Mouse (Mus musculus): Measurements from ENCODE around the gene Slc25a44. TPM values are rescaled to one million over a fixed set of nuclear protein-coding genes. Genes with fewer than 3 reads are reported as not detected.

Slc25a44 gene
- polyA plus RNA-seq (2015; fragmentation: Nextera tagmentation; extraction: Ambion mirVana), result 21.7 and 22.2 TPM in 2 replicates

GRCm38 (mm10) chr3:88424605-88425329, at the start of gene Slc25a44:
Slc25a44 (minus strand) TSS chr3:88425139.
- Histone ChIP-seq H3K27me3 (ENCODE audit: insufficient read depth, low read length) (no peaks in the 10 kb centered on the region), H3K4me3 (ENCODE audit: low read length) (peak within 1 kb of the TSS; percentile 94), H3K9me3 (ENCODE audit: low read length) (no peaks in the 10 kb centered on the region), H3K9ac (replicated peaks; ENCODE audit: low read length) (peak within 1 kb of the TSS; percentile 75), H3K27ac (ENCODE audit: low read length) (peak within 1 kb of the TSS; percentile 68), H3K4me1 (ENCODE audit: insufficient read depth, low read length) (peaks cover 16% of the 10 kb centered on the region), H3K4me2 (replicated peaks; ENCODE audit: low read depth, low read length) (peak within 1 kb of the TSS; percentile 95), H3K36me3 (ENCODE audit: insufficient read depth, low read length) (peaks cover 16% of the 10 kb centered on the region)
- ATAC-seq (ENCODE audit: low FRiP score, low TSS enrichment), result peak; percentile 98
- under 1% methylated on average over 35 of the region's 35 CpGs for WGBS

- Histone ChIP-seq H3K4me2 (replicated peaks; ENCODE audit: low read depth, low read length) (no peak overlapping the region), H3K36me3 (ENCODE audit: insufficient read depth, low read length) (no peaks in the 10 kb centered on the region), H3K9me3 (ENCODE audit: low read length) (no peaks in the 10 kb centered on the region), H3K9ac (replicated peaks; ENCODE audit: low read length) (no peak overlapping the region), H3K27me3 (ENCODE audit: insufficient read depth, low read length) (no peaks in the 10 kb centered on the region), H3K4me3 (ENCODE audit: low read length) (no peak overlapping the region), H3K27ac (ENCODE audit: low read length) (0 out of 2 replicates have a peak overlapping the region, but pooled peaks have one; percentile 5), H3K4me1 (ENCODE audit: insufficient read depth, low read length) (peaks cover 6% of the 10 kb centered on the region; the same call in 1 of the 2 replicates)
- 83% methylated on average over 1 of the region's 1 CpGs for WGBS
- ATAC-seq (ENCODE audit: low FRiP score, low TSS enrichment), result no peak
Observed at GRCm38 (mm10) chr3:88473571-88473970, 48.6 kb upstream of the Slc25a44 start.

- no peak overlapping the region for H3K4me3 ChIP-seq (ENCODE audit: low read length)
- no peaks in the 10 kb centered on the region for H3K36me3 ChIP-seq (ENCODE audit: insufficient read depth, low read length)
- 38% methylated on average over 5 of the region's 5 CpGs for WGBS
- H3K27ac ChIP-seq (ENCODE audit: low read length), result peak overlapping the region; percentile 4; the same call in 1 of the 2 replicates
- no peak for ATAC-seq (ENCODE audit: low FRiP score, low TSS enrichment)
- H3K4me2 ChIP-seq (replicated peaks; ENCODE audit: low read depth, low read length), result no peak overlapping the region
- no peaks in the 10 kb centered on the region for H3K9me3 ChIP-seq (ENCODE audit: low read length)
- H3K27me3 ChIP-seq (ENCODE audit: insufficient read depth, low read length), result no peaks in the 10 kb centered on the region
- peaks cover 6% of the 10 kb centered on the region; the same call in 1 of the 2 replicates for H3K4me1 ChIP-seq (ENCODE audit: insufficient read depth, low read length)
- no peak overlapping the region for H3K9ac ChIP-seq (replicated peaks; ENCODE audit: low read length)
Observed at GRCm38 (mm10) chr3:88473020-88473419, 48.1 kb upstream of the Slc25a44 start.

DNA sequence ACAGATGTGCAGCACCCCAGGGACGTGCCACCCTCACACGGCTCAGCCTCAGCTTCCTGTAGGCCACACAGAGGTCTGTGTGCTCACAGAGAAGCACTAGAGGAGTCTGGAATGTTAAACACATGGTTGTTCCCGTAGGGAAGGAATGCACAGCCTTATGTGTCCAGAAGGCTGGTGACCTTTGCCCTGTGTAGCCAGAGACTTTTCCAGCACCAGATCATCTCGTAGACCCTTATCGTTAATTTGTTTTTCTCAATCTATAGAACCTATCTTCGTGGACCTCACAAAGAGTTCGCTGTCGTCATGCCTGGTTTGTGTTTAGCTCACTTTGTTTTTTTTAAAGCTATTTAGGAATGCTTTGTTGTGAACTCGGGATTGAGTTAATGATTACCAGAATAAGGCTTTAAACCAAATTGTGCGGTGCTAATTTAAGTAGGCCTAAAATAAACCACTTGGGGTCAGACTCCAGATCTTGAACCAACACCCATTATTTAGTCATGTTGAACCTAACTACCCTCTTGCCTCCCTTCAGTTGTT, 46.1 kb upstream of the Slc25a44 start:
- Histone ChIP-seq H3K9ac (replicated peaks; ENCODE audit: low read length) (no peak overlapping the region), H3K27ac (ENCODE audit: low read length) (peak overlapping the region; percentile 91), H3K4me3 (ENCODE audit: low read length) (no peak overlapping the region), H3K27me3 (ENCODE audit: insufficient read depth, low read length) (no peaks in the 10 kb centered on the region), H3K4me1 (ENCODE audit: insufficient read depth, low read length) (peaks cover 9% of the 10 kb centered on the region; the same call in 1 of the 2 replicates), H3K36me3 (ENCODE audit: insufficient read depth, low read length) (no peaks in the 10 kb centered on the region), H3K9me3 (ENCODE audit: low read length) (no peaks in the 10 kb centered on the region), H3K4me2 (replicated peaks; ENCODE audit: low read depth, low read length) (no peak overlapping the region)
- 37% methylated on average over 10 of the region's 10 CpGs for WGBS
- ATAC-seq (ENCODE audit: low FRiP score, low TSS enrichment), result peak; percentile 86

- Histone ChIP-seq H3K27me3 (ENCODE audit: insufficient read depth, low read length) (no peaks in the 10 kb centered on the region), H3K4me3 (ENCODE audit: low read length) (no peak overlapping the region), H3K9me3 (ENCODE audit: low read length) (no peaks in the 10 kb centered on the region), H3K4me2 (replicated peaks; ENCODE audit: low read depth, low read length) (no peak overlapping the region), H3K4me1 (ENCODE audit: insufficient read depth, low read length) (peaks cover 9% of the 10 kb centered on the region; the same call in 1 of the 2 replicates), H3K27ac (ENCODE audit: low read length) (no peak overlapping the region), H3K9ac (replicated peaks; ENCODE audit: low read length) (no peak overlapping the region), H3K36me3 (ENCODE audit: insufficient read depth, low read length) (no peaks in the 10 kb centered on the region)
- no peak for ATAC-seq (ENCODE audit: low FRiP score, low TSS enrichment)
- 79% methylated on average over 2 of the region's 2 CpGs for WGBS
Observed at GRCm38 (mm10) chr3:88469466-88469865, 44.5 kb upstream of the Slc25a44 start.

- Histone ChIP-seq H3K27me3 (ENCODE audit: insufficient read depth, low read length) (no peaks in the 10 kb centered on the region), H3K4me1 (ENCODE audit: insufficient read depth, low read length) (peaks cover 9% of the 10 kb centered on the region; the same call in 1 of the 2 replicates), H3K4me3 (ENCODE audit: low read length) (no peak overlapping the region), H3K36me3 (ENCODE audit: insufficient read depth, low read length) (no peaks in the 10 kb centered on the region), H3K9me3 (ENCODE audit: low read length) (no peaks in the 10 kb centered on the region), H3K9ac (replicated peaks; ENCODE audit: low read length) (0 out of 2 replicates have a peak overlapping the region, but pooled peaks have one; percentile 34), H3K4me2 (replicated peaks; ENCODE audit: low read depth, low read length) (no peak overlapping the region), H3K27ac (ENCODE audit: low read length) (no peak overlapping the region)
- WGBS, result 28% methylated on average over 16 of the region's 16 CpGs
- ATAC-seq (ENCODE audit: low FRiP score, low TSS enrichment), result peak; percentile 85
Observed at GRCm38 (mm10) chr3:88467116-88467824, 42.3 kb upstream of the Slc25a44 start.

- no peak overlapping the region for H3K9ac ChIP-seq (replicated peaks; ENCODE audit: low read length)
- no peaks in the 10 kb centered on the region for H3K36me3 ChIP-seq (ENCODE audit: insufficient read depth, low read length)
- 0 out of 2 replicates have a peak, but pooled peaks cover 3% of the 10 kb centered on the region for H3K27me3 ChIP-seq (ENCODE audit: insufficient read depth, low read length)
- no peak overlapping the region for H3K4me2 ChIP-seq (replicated peaks; ENCODE audit: low read depth, low read length)
- H3K4me1 ChIP-seq (ENCODE audit: insufficient read depth, low read length), result peaks cover 10% of the 10 kb centered on the region; the same call in 1 of the 2 replicates
- no peaks in the 10 kb centered on the region for H3K9me3 ChIP-seq (ENCODE audit: low read length)
- no peak overlapping the region for H3K4me3 ChIP-seq (ENCODE audit: low read length)
- no peak for ATAC-seq (ENCODE audit: low FRiP score, low TSS enrichment)
- 81% methylated on average over 2 of the region's 2 CpGs for WGBS
- H3K27ac ChIP-seq (ENCODE audit: low read length), result no peak overlapping the region
Observed at GRCm38 (mm10) chr3:88465127-88465526, 40.2 kb upstream of the Slc25a44 start.

DNA sequence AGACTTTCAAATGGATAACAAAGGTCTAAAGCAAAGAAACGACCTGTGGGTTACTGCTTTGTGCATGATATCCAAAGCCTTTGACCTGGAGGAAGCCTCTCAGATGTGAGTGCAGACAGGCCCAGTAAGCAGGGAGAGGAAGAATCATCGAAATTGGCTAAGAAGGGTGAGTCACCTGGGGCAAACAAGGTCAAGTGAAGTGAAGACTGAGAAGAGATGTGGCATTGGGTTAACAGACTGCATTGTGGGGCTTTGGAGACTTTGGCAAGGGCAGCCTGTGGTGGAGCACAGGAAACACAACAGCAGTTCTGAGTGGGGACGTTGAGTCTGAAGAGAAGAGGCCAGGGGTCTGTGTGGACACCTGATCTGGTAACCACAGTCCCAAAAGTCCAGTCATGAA, 39.5 kb upstream of the Slc25a44 start:
- Histone ChIP-seq H3K9ac (replicated peaks; ENCODE audit: low read length) (no peak overlapping the region), H3K4me2 (replicated peaks; ENCODE audit: low read depth, low read length) (no peak overlapping the region), H3K4me3 (ENCODE audit: low read length) (no peak overlapping the region), H3K9me3 (ENCODE audit: low read length) (no peaks in the 10 kb centered on the region), H3K27ac (ENCODE audit: low read length) (no peak overlapping the region), H3K27me3 (ENCODE audit: insufficient read depth, low read length) (0 out of 2 replicates have a peak, but pooled peaks cover 4% of the 10 kb centered on the region), H3K4me1 (ENCODE audit: insufficient read depth, low read length) (peaks cover 10% of the 10 kb centered on the region; the same call in 1 of the 2 replicates), H3K36me3 (ENCODE audit: insufficient read depth, low read length) (no peaks in the 10 kb centered on the region)
- no peak for ATAC-seq (ENCODE audit: low FRiP score, low TSS enrichment)
- WGBS, result 49% methylated on average over 3 of the region's 3 CpGs

GRCm38 (mm10) chr3:88460983-88461696, 36.2 kb upstream of the Slc25a44 start, which contains the start of gene Sema4a:
Sema4a (minus strand) TSS chr3:88461182.
- H3K27me3 ChIP-seq (ENCODE audit: insufficient read depth, low read length), result 0 out of 2 replicates have a peak, but pooled peaks cover 16% of the 10 kb centered on the region
- WGBS, result 38% methylated on average over 12 of the region's 12 CpGs
- ATAC-seq (ENCODE audit: low FRiP score, low TSS enrichment), result no peak

More at GRCm38 (mm10) chr3:88460983-88461696, 36.2 kb upstream of the Slc25a44 start, which contains the start of gene Sema4a:
- H3K4me3 ChIP-seq (ENCODE audit: low read length), result no peak within 1 kb of the TSS
- no peaks in the 10 kb centered on the region for H3K36me3 ChIP-seq (ENCODE audit: insufficient read depth, low read length)
- no peaks in the 10 kb centered on the region for H3K9me3 ChIP-seq (ENCODE audit: low read length)
- no peak within 1 kb of the TSS for H3K4me2 ChIP-seq (replicated peaks; ENCODE audit: low read depth, low read length)
- H3K9ac ChIP-seq (replicated peaks; ENCODE audit: low read length), result no peak within 1 kb of the TSS
- H3K27ac ChIP-seq (ENCODE audit: low read length), result no peak within 1 kb of the TSS
- H3K4me1 ChIP-seq (ENCODE audit: insufficient read depth, low read length), result peaks cover 22% of the 10 kb centered on the region

Measured in kidney, embryonic 16.5 days (tissue).